Mouse (Mus musculus) midbrain, embryonic 14.5 days (tissue): ENCODE data around the gene Map3k13. TPM values are rescaled to one million over a fixed set of nuclear protein-coding genes. Genes with fewer than 3 reads are reported as not detected.

ENCODE experiments used
- ATAC-seq: fragments of 200-750 bp; cut with Nextera tagmentation; 2 replicates; pipeline ENCODE4 v1.8.0; 2017; ENCODE audit warnings: moderate number of reproducible peaks, moderate library complexity; ENCODE audit not compliant: low FRiP score, low TSS enrichment
- DNase-seq: peaks from one replicate; pipeline ENCODE4 v3.0.0-alpha.2; 2015
- H3K27ac ChIP-seq: fragments of 300-500 bp; sonication (generic); replicated peaks from 2 replicates; pipeline ENCODE4 v1.5.1; 2014; ENCODE audit warnings: mild to moderate bottlenecking, low read depth, low read length, moderate library complexity
- H3K27me3 ChIP-seq: fragments of 300-500 bp; sonication (generic); 2 replicates; pipeline ENCODE4 v1.6.1; 2014; ENCODE audit warnings: low read length, control low read depth, mixed read lengths; ENCODE audit not compliant: control insufficient read depth, insufficient read depth
- H3K36me3 ChIP-seq: fragments of 300-500 bp; sonication (generic); 2 replicates; pipeline ENCODE4 v1.6.1; 2014; ENCODE audit warnings: low read length, control low read depth; ENCODE audit not compliant: control insufficient read depth, insufficient read depth
- H3K4me1 ChIP-seq: fragments of 300-500 bp; sonication (generic); 2 replicates; pipeline ENCODE4 v1.6.1; 2014; ENCODE audit warnings: mild to moderate bottlenecking, antibody characterized with exemption, low read length, control low read depth; ENCODE audit not compliant: control insufficient read depth, insufficient read depth
- H3K4me2 ChIP-seq: fragments of 300-500 bp; sonication (generic); 2 replicates; pipeline ENCODE4 v1.6.1; 2014; ENCODE audit warnings: mild to moderate bottlenecking, low read length, moderate library complexity
- H3K4me3 ChIP-seq: fragments of 300-500 bp; sonication (generic); replicated peaks from 2 replicates; pipeline ENCODE4 v1.5.1; 2014; ENCODE audit warnings: low read depth, low read length
- H3K9ac ChIP-seq: fragments of 300-500 bp; sonication (generic); replicated peaks from 2 replicates; pipeline ENCODE4 v1.6.1; 2014; ENCODE audit warnings: mild to moderate bottlenecking, low read length, moderate library complexity
- H3K9me3 ChIP-seq: fragments of 300-500 bp; sonication (generic); 2 replicates; pipeline ENCODE4 v1.6.1; 2016; ENCODE audit warnings: low read length, control low read depth, mixed read lengths; ENCODE audit not compliant: control insufficient read depth
- whole genome bisulfite sequencing: fragments of 180-500 bp; shearing (Covaris S2); extraction: QIAGEN DNeasy Blood & Tissue Kit; methylation state at CpG from one replicate; pipeline ENCODE4 v1.1.7; 2014; 5-methylcytosine and 5-hydroxymethylcytosine counted together
- polyA plus RNA-seq: library from polyadenylated mRNA; unstranded; fragments of >200 nt; fragmentation: Nextera tagmentation; extraction: Ambion mirVana; gene quantifications from 2 replicates; pipeline ENCODE4 v1.2.1, GENCODE M21; 2014

Gene Map3k13
- polyA plus RNA-seq, 1 experiment from 2014 or later = 9.3 TPM

DNA sequence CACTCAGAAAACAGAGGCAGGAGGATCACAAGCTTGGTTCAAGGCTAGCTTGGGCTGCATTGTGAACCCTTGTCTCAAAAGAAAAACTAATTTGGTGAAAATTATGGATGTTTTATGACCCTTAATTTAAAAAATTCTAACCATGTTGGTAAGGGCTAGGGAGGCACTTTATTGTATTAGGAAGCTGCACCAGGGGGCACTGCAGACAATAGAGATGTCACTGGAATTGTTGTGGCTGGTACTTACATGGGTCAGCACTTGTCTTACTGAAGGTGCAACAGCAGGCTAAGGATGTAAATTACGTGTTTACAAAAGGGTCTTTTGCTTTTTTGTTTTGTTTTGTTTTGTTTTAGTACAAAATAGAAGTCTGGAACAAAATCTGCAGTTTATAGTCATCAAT lies 39.3 kb downstream of the Map3k13 start:
- no peaks in the 10 kb centered on the region for H3K9me3 ChIP-seq
- DNase-seq (peak; percentile 39), ATAC-seq (no peak)
- H3K27me3 ChIP-seq = no peaks in the 10 kb centered on the region
- no peak overlapping the region for H3K4me3 ChIP-seq
- no peak overlapping the region for H3K9ac ChIP-seq
- no peaks in the 10 kb centered on the region for H3K36me3 ChIP-seq
- H3K27ac ChIP-seq = no peak overlapping the region
- 63% methylated on average over 1 of the region's 1 CpGs for WGBS
- no peaks in the 10 kb centered on the region for H3K4me1 ChIP-seq
- no peak overlapping the region for H3K4me2 ChIP-seq

DNA sequence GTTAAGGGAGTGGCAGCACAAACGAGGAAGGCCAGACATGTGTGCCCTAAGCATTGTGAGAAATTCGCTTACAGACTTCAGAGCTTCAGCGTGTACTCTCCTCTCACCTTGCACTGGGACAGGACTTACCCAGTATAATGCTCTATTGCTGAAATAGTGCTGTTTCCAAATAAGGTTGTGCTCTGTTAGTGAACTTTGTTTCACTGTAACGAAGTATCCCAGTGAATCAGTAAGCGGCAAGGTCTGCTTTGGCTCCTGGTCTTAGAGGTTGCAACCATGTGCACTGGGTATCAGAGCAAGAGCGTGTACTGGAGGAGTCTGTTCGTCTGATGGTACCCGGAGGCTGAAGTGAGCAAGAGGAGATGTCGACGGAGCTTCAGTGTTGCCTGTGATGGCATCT lies 39.8 kb downstream of the Map3k13 start:
- no peaks in the 10 kb centered on the region for H3K36me3 ChIP-seq
- no peaks in the 10 kb centered on the region for H3K4me1 ChIP-seq
- DNase-seq (no peak), ATAC-seq (no peak)
- no peak overlapping the region for H3K4me2 ChIP-seq
- 66% methylated on average over 10 of the region's 10 CpGs for WGBS
- no peak overlapping the region for H3K9ac ChIP-seq
- no peak overlapping the region for H3K4me3 ChIP-seq
- no peaks in the 10 kb centered on the region for H3K27me3 ChIP-seq
- no peaks in the 10 kb centered on the region for H3K9me3 ChIP-seq
- no peak overlapping the region for H3K27ac ChIP-seq

DNA sequence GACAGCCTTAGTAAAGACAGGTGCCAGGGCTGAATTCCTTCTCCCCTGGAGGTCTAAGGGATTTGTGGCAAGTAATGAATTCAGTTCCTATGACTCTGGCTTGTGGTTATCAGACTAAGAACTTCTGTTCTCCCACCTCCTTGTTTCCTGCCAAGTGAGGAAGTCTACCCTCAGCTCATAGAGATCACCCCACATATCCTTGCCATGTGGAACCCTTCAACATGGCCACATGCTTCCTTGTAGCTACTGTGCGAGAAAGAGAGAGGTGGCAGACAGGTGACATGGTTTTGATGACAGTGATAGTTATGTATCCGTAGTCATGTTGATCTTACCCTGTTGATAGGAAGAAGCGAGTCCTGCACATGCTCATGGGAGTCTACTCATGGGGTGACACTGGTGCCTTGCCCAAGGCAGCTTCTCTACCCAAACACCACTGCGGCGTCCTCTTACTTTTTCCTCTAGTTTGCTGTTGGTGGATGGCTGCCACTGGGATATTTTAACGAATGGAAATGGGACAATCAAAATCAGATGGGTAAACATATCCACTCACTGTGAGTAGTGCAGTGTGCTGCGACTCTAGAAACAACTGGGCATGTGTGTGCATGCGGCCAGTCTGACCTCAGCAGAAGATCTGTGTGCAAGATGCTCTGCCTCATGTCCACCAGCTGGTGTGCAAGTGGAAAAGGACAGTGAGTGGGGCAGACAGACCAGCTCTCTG lies 40.9 kb downstream of the Map3k13 start:
- 92% methylated on average over 8 of the region's 8 CpGs for WGBS
- no peaks in the 10 kb centered on the region for H3K4me1 ChIP-seq
- ATAC-seq (no peak), DNase-seq (no peak)
- H3K4me2 ChIP-seq = no peak overlapping the region
- H3K4me3 ChIP-seq = no peak overlapping the region
- H3K27ac ChIP-seq = no peak overlapping the region
- no peaks in the 10 kb centered on the region for H3K27me3 ChIP-seq
- no peaks in the 10 kb centered on the region for H3K9me3 ChIP-seq
- no peaks in the 10 kb centered on the region for H3K36me3 ChIP-seq
- no peak overlapping the region for H3K9ac ChIP-seq

DNA sequence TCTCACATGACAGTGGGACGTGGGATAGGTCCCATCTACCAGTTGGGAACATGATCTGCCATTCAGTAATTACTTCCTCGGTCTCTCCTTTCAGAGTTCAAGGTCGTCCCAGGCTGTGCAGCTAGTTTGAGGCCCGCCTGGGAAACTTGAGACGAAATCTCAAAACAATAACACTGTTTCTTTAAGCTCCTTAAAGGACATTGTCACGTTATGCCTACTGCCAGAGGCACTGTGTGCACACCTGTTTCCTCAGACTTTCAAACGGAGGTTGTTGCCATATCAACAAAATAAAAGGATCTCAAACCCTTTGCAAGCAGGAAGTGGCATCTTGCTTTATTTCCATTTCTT lies 41.4 kb downstream of the Map3k13 start:
- H3K27ac ChIP-seq = no peak overlapping the region
- no peaks in the 10 kb centered on the region for H3K4me1 ChIP-seq
- H3K27me3 ChIP-seq = no peaks in the 10 kb centered on the region
- H3K4me3 ChIP-seq = no peak overlapping the region
- H3K9me3 ChIP-seq = no peaks in the 10 kb centered on the region
- H3K36me3 ChIP-seq = no peaks in the 10 kb centered on the region
- DNase-seq = no peak
- H3K4me2 ChIP-seq = no peak overlapping the region
- no peak for ATAC-seq
- WGBS = 57% methylated on average over 7 of the region's 7 CpGs
- H3K9ac ChIP-seq = no peak overlapping the region

GRCm38 (mm10) chr16:21836311-21837072 lies 42.3 kb downstream of the Map3k13 start:
- H3K9ac ChIP-seq = no peak overlapping the region
- H3K4me2 ChIP-seq = no peak overlapping the region
- H3K9me3 ChIP-seq = no peaks in the 10 kb centered on the region
- H3K36me3 ChIP-seq = no peaks in the 10 kb centered on the region
- no peak overlapping the region for H3K4me3 ChIP-seq
- H3K4me1 ChIP-seq = no peaks in the 10 kb centered on the region
- 62% methylated on average over 7 of the region's 7 CpGs for WGBS
- ATAC-seq = no peak; the same call in 1 of the 2 replicates
- H3K27ac ChIP-seq = no peak overlapping the region
- DNase-seq = peak; percentile 82
- no peaks in the 10 kb centered on the region for H3K27me3 ChIP-seq

GRCm38 (mm10) chr16:21837694-21838093 lies 43.5 kb downstream of the Map3k13 start:
- no peaks in the 10 kb centered on the region for H3K36me3 ChIP-seq
- ATAC-seq (no peak), DNase-seq (no peak)
- 82% methylated on average over 6 of the region's 6 CpGs for WGBS
- no peak overlapping the region for H3K9ac ChIP-seq
- H3K4me3 ChIP-seq = no peak overlapping the region
- no peak overlapping the region for H3K27ac ChIP-seq
- H3K4me2 ChIP-seq = no peak overlapping the region
- H3K4me1 ChIP-seq = no peaks in the 10 kb centered on the region
- no peaks in the 10 kb centered on the region for H3K27me3 ChIP-seq
- H3K9me3 ChIP-seq = no peaks in the 10 kb centered on the region

- peak overlapping the region; percentile 68 for H3K9ac ChIP-seq
- DNase-seq (peak; percentile 97), ATAC-seq (peak; percentile 100)
- H3K4me1 ChIP-seq = peaks cover 7% of the 10 kb centered on the region; the same call in 1 of the 2 replicates
- H3K27me3 ChIP-seq = no peaks in the 10 kb centered on the region
- H3K27ac ChIP-seq = peak overlapping the region; percentile 94
- peak overlapping the region; percentile 62 for H3K4me2 ChIP-seq
- WGBS = 0% methylated on average over 16 of the region's 16 CpGs
- H3K9me3 ChIP-seq = no peaks in the 10 kb centered on the region
- no peaks in the 10 kb centered on the region for H3K36me3 ChIP-seq
- peak overlapping the region; percentile 52 for H3K4me3 ChIP-seq
These were observed 51.9 kb downstream of the Map3k13 start for GRCm38 (mm10) chr16:21845800-21846671.

- H3K9me3 ChIP-seq = no peaks in the 10 kb centered on the region
These were observed 54.3 kb downstream of the Map3k13 start for GRCm38 (mm10) chr16:21848444-21848843.

More at GRCm38 (mm10) chr16:21848444-21848843, 54.3 kb downstream of the Map3k13 start:
- DNase-seq = no peak
- H3K36me3 ChIP-seq = no peaks in the 10 kb centered on the region
- H3K27ac ChIP-seq = no peak overlapping the region
- 61% methylated on average over 3 of the region's 3 CpGs for WGBS
- H3K9ac ChIP-seq = no peak overlapping the region
- H3K4me2 ChIP-seq = no peak overlapping the region; the same call in 1 of the 2 replicates
- no peak overlapping the region for H3K4me3 ChIP-seq
- H3K4me1 ChIP-seq = peaks cover 19% of the 10 kb centered on the region
- ATAC-seq = no peak
- H3K27me3 ChIP-seq = no peaks in the 10 kb centered on the region
